Mouse (Mus musculus): ENCODE data around the gene Ikbkg. TPM values are rescaled to one million over a fixed set of nuclear protein-coding genes. Genes with fewer than 3 reads are reported as not detected.
"Not testable (repeated sequence)": the region's sequence is repeated elsewhere in the genome, so short reads cannot be mapped to it uniquely, and the experiment has no call there.

Gene Ikbkg
- polyA plus RNA-seq (2014; fragmentation: Nextera tagmentation; extraction: Ambion mirVana), result 22.9 and 23.4 TPM in 2 replicates

DNA sequence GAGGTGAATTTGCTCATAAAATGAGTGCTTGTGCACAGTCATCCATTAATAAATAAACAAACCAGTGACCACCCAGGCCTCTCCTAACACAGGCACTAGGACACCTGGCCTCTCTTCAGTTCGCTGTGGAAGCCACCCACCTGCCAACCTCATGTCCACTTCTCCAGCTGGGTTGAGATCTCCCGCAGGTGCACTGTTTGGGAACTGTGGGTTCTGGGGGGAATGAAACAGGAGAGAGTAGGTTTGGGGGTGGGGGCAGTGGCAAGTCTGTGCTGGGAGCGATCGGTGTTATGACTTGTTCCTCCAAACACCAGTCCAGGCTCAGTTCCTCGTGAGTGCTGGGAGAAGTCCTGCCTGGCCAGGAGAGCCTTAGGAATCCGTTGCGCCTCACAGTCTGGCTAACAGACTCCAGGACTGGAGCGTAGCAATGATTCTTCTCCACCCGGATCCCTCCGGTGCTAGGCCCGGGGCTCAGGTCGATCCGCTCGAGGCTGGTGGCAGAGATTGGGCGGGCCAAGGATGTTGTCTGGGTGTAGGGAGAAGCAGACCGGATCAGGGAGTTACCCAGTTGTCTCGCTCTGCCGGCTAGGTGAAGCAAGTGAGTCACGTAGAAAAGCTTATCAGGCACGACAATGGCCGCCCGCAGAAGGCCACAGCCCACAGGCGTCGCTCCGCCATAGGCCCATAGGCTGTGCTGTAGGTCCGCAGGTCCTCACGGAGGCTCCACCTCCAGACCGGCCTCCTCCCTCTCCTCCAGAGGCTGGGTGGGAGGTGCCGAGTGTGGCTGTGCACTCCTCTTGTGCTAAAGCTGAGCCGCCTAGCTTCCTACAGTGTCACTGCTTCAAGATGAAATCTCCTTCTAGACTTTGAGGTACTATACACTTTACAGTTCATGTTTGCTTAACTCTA, at the start of gene Ikbkg, which contains the start of gene Fam3a:
TSS of gene Ikbkg (plus strand) at position 756 of the 909 bp plus-strand sequence.
TSS of gene Fam3a (minus strand) at position 738 of the 909 bp plus-strand sequence.
- 33% methylated on average over 30 of the region's 30 CpGs for WGBS
- H3K9ac ChIP-seq (ENCODE audit: low read length), result peak within 1 kb of the TSS; percentile 74
- ATAC-seq, result peak; percentile 100
- peaks cover 5% of the 10 kb centered on the region; the same call in 1 of the 2 replicates for H3K4me1 ChIP-seq (ENCODE audit: control insufficient read depth, insufficient read depth, low read length)
- H3K27ac ChIP-seq (ENCODE audit: low read depth, low read length), result peak within 1 kb of the TSS; percentile 80
- H3K27me3 ChIP-seq (replicated peaks; ENCODE audit: control insufficient read depth, insufficient read depth, low read length), result no peaks in the 10 kb centered on the region
- H3K36me3 ChIP-seq (ENCODE audit: control insufficient read depth, insufficient read depth, low read length), result no peaks in the 10 kb centered on the region
- no peaks in the 10 kb centered on the region for H3K9me3 ChIP-seq (replicated peaks; ENCODE audit: control insufficient read depth, low read length)
- peak; percentile 91 for DNase-seq (ENCODE audit: low spot score)
- peak within 1 kb of the TSS; percentile 48 for H3K4me3 ChIP-seq (ENCODE audit: low read depth, low read length)
- peak within 1 kb of the TSS; percentile 63 for H3K4me2 ChIP-seq (ENCODE audit: low read length)

DNA sequence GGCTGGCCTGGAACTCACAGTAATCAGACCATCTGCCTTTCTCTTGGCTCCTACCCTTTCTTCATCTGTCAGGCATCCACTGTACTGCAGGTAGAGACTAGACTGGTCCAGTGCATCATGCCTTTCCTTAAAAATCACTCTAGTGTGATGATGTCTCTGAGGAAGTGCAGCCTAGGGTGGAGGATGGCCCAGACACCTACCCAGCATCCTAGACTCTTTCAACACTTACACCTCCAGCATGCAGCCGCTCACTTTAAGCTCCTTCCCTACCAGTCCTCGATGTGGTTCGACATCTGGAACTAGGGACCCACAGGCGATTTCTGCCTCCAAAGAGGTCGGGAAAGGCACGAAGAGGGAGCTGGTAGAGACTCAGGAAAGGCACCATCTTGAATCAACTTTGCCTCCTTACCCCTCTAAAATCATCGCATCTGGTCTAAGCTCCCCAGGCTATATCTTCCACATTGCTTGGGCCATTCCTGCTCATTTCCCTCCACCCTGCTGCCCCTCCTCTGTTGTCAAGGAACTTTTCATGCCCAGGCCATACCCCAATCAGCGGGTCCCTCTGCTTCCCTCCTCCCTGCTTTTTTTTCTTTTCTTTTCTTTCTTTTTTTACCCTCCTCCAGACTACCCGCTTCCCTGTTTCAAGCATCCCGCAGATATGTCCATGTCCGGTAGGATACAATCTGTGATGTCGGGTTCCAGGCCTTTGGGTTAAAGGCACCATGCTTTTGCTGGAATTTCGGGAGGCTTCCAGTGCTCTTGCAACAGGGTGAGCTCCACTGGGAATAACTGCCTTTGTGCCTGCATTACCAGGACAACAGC, 40.2 kb upstream of the Ikbkg start:
- DNase-seq (ENCODE audit: low spot score) (peak; percentile 4), ATAC-seq (peak; percentile 66)
- H3K4me3 ChIP-seq (ENCODE audit: low read depth, low read length), result peak overlapping the region; percentile 37
- peak overlapping the region; percentile 59 for H3K4me2 ChIP-seq (ENCODE audit: low read length)
- H3K27me3 ChIP-seq (replicated peaks; ENCODE audit: control insufficient read depth, insufficient read depth, low read length), result no peaks in the 10 kb centered on the region
- no peaks in the 10 kb centered on the region for H3K36me3 ChIP-seq (ENCODE audit: control insufficient read depth, insufficient read depth, low read length)
- H3K27ac ChIP-seq (ENCODE audit: low read depth, low read length), result no peak overlapping the region
- WGBS, result 39% methylated on average over 13 of the region's 13 CpGs
- peak overlapping the region; percentile 67 for H3K9ac ChIP-seq (ENCODE audit: low read length)
- no peaks in the 10 kb centered on the region for H3K4me1 ChIP-seq (ENCODE audit: control insufficient read depth, insufficient read depth, low read length)
- H3K9me3 ChIP-seq (replicated peaks; ENCODE audit: control insufficient read depth, low read length), result no peaks in the 10 kb centered on the region

DNA sequence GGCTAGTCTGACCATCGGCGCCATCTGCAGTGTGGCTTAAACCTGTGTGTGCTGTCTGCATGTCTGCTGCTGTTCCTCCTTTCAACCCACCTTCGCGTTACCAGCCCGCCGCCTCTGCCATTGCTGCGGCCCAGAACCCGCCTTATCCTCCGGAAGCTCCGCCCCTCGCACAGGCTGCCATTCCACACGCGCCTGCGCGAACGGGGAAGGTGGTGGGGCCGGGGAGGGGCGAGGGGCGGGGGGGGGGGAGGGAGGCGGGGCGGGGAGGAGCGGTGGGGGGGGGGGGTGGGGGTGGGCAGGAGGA, 39.7 kb upstream of the Ikbkg start, which contains the start of gene Lage3:
TSS of gene Lage3 (minus strand) at position 152 of the 304 bp plus-strand sequence.
- Histone ChIP-seq H3K4me1 (ENCODE audit: control insufficient read depth, insufficient read depth, low read length) (no peaks in the 10 kb centered on the region), H3K4me3 (ENCODE audit: low read depth, low read length) (peak within 1 kb of the TSS; percentile 37), H3K27me3 (replicated peaks; ENCODE audit: control insufficient read depth, insufficient read depth, low read length) (no peaks in the 10 kb centered on the region), H3K9me3 (replicated peaks; ENCODE audit: control insufficient read depth, low read length) (no peaks in the 10 kb centered on the region), H3K9ac (ENCODE audit: low read length) (peak within 1 kb of the TSS; percentile 67), H3K27ac (ENCODE audit: low read depth, low read length) (no peak within 1 kb of the TSS), H3K4me2 (ENCODE audit: low read length) (peak within 1 kb of the TSS; percentile 59), H3K36me3 (ENCODE audit: control insufficient read depth, insufficient read depth, low read length) (no peaks in the 10 kb centered on the region)
- peak; percentile 94 for ATAC-seq
- 40% methylated on average over 13 of the region's 22 CpGs for WGBS
- DNase-seq (ENCODE audit: low spot score), result peak; percentile 88

DNA sequence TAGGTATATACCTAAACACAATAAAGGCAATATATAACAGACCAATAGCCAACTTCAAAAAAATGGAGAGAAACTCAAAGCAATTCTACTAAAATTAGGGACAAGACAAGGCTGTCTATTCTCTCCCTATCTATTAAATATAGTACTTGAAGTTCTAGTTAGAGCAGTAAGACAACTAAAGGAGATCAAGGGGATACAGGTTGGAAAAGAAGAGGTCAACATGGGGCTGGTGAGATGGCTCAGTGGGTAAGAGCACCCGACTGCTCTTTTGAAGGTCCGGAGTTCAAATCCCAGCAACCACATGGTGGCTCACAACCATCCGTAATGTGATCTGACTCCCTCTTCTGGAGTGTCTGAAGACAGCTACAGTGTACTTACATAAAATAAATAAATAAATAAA, 36.0 kb upstream of the Ikbkg start:
- not testable (repeated sequence) for H3K9ac ChIP-seq (ENCODE audit: low read length); ATAC-seq; H3K4me2 ChIP-seq (ENCODE audit: low read length); DNase-seq (ENCODE audit: low spot score); H3K27ac ChIP-seq (ENCODE audit: low read depth, low read length); H3K9me3 ChIP-seq (replicated peaks; ENCODE audit: control insufficient read depth, low read length); H3K4me1 ChIP-seq (ENCODE audit: control insufficient read depth, insufficient read depth, low read length); H3K36me3 ChIP-seq (ENCODE audit: control insufficient read depth, insufficient read depth, low read length); H3K27me3 ChIP-seq (replicated peaks; ENCODE audit: control insufficient read depth, insufficient read depth, low read length); H3K4me3 ChIP-seq (ENCODE audit: low read depth, low read length)
- 86% methylated on average over 3 of the region's 3 CpGs for WGBS

DNA sequence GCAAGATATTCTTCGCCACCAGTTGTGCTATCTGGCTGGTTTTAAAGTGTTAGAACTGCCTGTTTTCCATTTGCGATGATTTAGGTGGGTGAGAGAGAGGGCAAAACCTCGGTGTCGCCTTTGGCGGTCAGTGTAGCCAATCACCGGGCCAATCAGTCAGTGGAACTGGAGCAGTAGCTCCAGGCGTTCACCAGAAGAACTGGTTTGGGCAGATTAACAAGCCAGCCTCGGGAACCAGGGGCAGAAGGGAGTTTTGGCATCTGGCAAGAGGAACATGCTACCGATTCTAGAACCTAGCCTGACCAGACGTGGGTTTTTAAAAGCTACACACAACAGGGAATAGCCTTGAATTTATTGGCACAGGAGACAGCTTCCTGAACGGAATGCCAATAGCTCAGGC, 33.9 kb upstream of the Ikbkg start:
- WGBS, result 56% methylated on average over 11 of the region's 11 CpGs
- no peak overlapping the region for H3K4me3 ChIP-seq (ENCODE audit: low read depth, low read length)
- H3K27ac ChIP-seq (ENCODE audit: low read depth, low read length), result no peak overlapping the region
- ATAC-seq (no peak), DNase-seq (ENCODE audit: low spot score) (no peak)
- no peaks in the 10 kb centered on the region for H3K36me3 ChIP-seq (ENCODE audit: control insufficient read depth, insufficient read depth, low read length)
- no peaks in the 10 kb centered on the region for H3K27me3 ChIP-seq (replicated peaks; ENCODE audit: control insufficient read depth, insufficient read depth, low read length)
- no peaks in the 10 kb centered on the region for H3K9me3 ChIP-seq (replicated peaks; ENCODE audit: control insufficient read depth, low read length)
- H3K9ac ChIP-seq (ENCODE audit: low read length), result no peak overlapping the region
- no peaks in the 10 kb centered on the region for H3K4me1 ChIP-seq (ENCODE audit: control insufficient read depth, insufficient read depth, low read length)
- no peak overlapping the region for H3K4me2 ChIP-seq (ENCODE audit: low read length)

DNA sequence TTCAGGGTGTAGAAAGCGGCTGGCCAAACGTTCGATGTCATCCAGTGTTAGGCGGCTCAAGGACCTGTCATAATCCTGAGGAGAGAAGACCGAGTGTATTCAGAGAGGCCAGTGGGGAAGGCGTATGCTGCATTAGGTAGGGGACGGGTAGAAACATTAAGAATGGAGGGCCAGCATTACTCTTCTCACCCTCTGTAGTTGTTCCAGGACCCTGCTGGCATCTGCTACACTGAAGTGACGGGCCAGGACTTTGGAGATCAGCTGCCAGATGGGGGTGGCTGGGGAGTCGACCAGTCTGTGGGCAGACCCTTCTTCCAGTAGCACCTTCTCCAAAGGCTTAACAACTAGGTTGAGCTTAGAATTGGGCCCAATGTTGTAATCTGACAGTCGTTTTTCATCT, 25.6 kb upstream of the Ikbkg start:
- Histone ChIP-seq H3K4me1 (ENCODE audit: control insufficient read depth, insufficient read depth, low read length) (peaks cover 6% of the 10 kb centered on the region; the same call in 1 of the 2 replicates), H3K4me2 (ENCODE audit: low read length) (peak overlapping the region; percentile 61), H3K9ac (ENCODE audit: low read length) (peak overlapping the region; percentile 77), H3K27ac (ENCODE audit: low read depth, low read length) (no peak overlapping the region), H3K36me3 (ENCODE audit: control insufficient read depth, insufficient read depth, low read length) (no peaks in the 10 kb centered on the region), H3K4me3 (ENCODE audit: low read depth, low read length) (peak overlapping the region; percentile 49), H3K27me3 (replicated peaks; ENCODE audit: control insufficient read depth, insufficient read depth, low read length) (no peaks in the 10 kb centered on the region), H3K9me3 (replicated peaks; ENCODE audit: control insufficient read depth, low read length) (no peaks in the 10 kb centered on the region)
- ATAC-seq, result no peak
- WGBS, result 78% methylated on average over 10 of the region's 10 CpGs
- no peak for DNase-seq (ENCODE audit: low spot score)

DNA sequence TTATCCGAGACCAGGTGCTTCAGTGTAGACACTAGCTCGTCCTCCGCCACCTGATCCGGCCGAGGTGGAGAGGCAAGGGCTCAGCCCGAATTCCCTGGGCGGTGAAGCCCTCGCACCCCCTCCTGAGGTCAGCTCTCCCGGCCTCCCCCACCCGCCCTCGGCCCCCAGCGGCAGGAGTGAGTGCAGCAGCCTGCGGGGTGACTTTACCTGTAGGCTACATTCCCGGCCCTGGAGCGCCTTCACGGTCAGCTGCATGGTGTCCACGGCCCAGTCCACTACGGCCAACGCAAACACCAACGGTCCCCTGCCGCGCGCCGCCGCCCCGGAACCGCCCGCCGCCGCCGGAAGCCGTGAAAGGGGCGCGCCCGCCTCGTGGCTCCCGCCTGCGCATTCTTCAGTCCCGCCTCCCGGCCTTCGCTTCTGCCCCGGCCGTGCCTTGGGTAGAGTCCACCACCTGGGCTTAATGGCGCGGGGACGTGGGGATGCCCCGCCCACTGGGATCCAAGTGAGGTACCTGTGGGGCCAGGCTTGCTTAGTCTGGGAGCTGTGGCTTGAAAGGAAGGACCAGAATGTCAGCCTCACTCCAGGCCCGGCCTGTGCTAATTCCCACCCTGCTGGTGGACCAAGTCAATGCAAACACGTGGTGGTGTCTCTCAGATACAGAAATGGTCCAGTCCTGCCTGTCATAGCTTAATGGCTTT, 24.7 kb upstream of the Ikbkg start:
- ATAC-seq (peak; percentile 80), DNase-seq (ENCODE audit: low spot score) (peak; percentile 47)
- WGBS, result 40% methylated on average over 47 of the region's 49 CpGs
- Histone ChIP-seq H3K9ac (ENCODE audit: low read length) (peak overlapping the region; percentile 77), H3K27ac (ENCODE audit: low read depth, low read length) (peak overlapping the region; percentile 55; the same call in 1 of the 2 replicates), H3K36me3 (ENCODE audit: control insufficient read depth, insufficient read depth, low read length) (no peaks in the 10 kb centered on the region), H3K4me1 (ENCODE audit: control insufficient read depth, insufficient read depth, low read length) (peaks cover 6% of the 10 kb centered on the region; the same call in 1 of the 2 replicates), H3K4me3 (ENCODE audit: low read depth, low read length) (peak overlapping the region; percentile 49), H3K9me3 (replicated peaks; ENCODE audit: control insufficient read depth, low read length) (no peaks in the 10 kb centered on the region), H3K4me2 (ENCODE audit: low read length) (peak overlapping the region; percentile 61), H3K27me3 (replicated peaks; ENCODE audit: control insufficient read depth, insufficient read depth, low read length) (no peaks in the 10 kb centered on the region)

DNA sequence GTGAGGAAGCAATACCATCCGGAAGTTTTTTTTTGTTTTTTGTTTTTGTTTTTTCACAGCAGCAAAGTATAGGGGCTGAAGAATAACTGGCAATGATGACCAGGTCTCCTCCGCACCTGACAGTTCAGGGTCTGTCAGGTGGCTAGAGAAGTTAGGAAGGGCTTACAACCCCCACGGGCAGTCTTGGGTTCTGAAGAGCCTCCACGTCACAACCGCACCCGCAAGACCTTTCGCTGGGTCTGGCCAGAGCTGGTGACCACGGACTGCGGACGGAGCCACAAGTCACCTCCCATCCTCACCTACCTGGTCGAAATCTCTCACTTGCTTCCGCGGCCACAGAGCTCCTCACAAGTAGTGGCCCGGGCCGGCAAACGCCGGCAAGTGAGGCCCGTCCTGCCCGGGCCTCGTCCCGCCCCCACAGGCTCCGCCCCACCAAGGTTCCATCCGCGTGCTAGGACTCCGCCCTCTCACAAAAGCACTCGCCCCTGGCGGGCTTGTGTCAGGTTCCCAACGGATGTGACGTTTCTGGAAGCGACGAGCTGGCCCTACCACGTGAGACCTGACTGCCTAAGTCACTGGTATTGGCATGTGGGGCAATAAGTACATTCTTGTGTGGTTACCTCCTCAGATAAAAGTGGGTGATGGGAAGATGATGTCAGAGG, 20.1 kb upstream of the Ikbkg start, which contains the start of the genes Ubl4a and Slc10a3:
TSS of gene Ubl4a (minus strand) at position 331 of the 662 bp plus-strand sequence.
TSS of gene Slc10a3 (minus strand) at position 462 of the 662 bp plus-strand sequence.
- 39% methylated on average over 32 of the region's 32 CpGs for WGBS
- H3K9me3 ChIP-seq (replicated peaks; ENCODE audit: control insufficient read depth, low read length), result no peaks in the 10 kb centered on the region
- H3K4me1 ChIP-seq (ENCODE audit: control insufficient read depth, insufficient read depth, low read length), result 0 out of 2 replicates have a peak, but pooled peaks cover 2% of the 10 kb centered on the region
- no peaks in the 10 kb centered on the region for H3K36me3 ChIP-seq (ENCODE audit: control insufficient read depth, insufficient read depth, low read length)
- ATAC-seq, result peak; percentile 90
- peak; percentile 92 for DNase-seq (ENCODE audit: low spot score)
- H3K27me3 ChIP-seq (replicated peaks; ENCODE audit: control insufficient read depth, insufficient read depth, low read length), result no peaks in the 10 kb centered on the region
- peak within 1 kb of the TSS; percentile 34 for H3K4me3 ChIP-seq (ENCODE audit: low read depth, low read length)
- peak within 1 kb of the TSS; percentile 53 for H3K9ac ChIP-seq (ENCODE audit: low read length)
- peak within 1 kb of the TSS; percentile 61 for H3K4me2 ChIP-seq (ENCODE audit: low read length)
- no peak within 1 kb of the TSS for H3K27ac ChIP-seq (ENCODE audit: low read depth, low read length)
